Mouse (Mus musculus) embryonic facial prominence, embryonic 11.5 days (tissue): ENCODE results near the gene Sh3bgrl3. TPM values are rescaled to one million over a fixed set of nuclear protein-coding genes. Genes with fewer than 3 reads are reported as not detected.

Source experiments
- ATAC-seq: fragments of 200-750 bp; cut with Nextera tagmentation; replicated peaks from 2 replicates; pipeline ENCODE4 v1.8.0; 2017; ENCODE audit warnings: low read depth; ENCODE audit not compliant: insufficient number of reproducible peaks, low FRiP score, low TSS enrichment
- DNase-seq: peaks from one replicate; pipeline ENCODE4 v3.0.0-alpha.2; 2015; ENCODE audit warnings: low spot score
- H3K27ac ChIP-seq: fragments of 300-500 bp; sonication (generic); replicated peaks from 2 replicates; pipeline ENCODE4 v1.5.1; 2014; ENCODE audit warnings: mild to moderate bottlenecking, low read depth, low read length, control low read depth
- H3K27me3 ChIP-seq: fragments of 300-500 bp; sonication (generic); 2 replicates; pipeline ENCODE4 v1.6.1; 2014; ENCODE audit warnings: mild to moderate bottlenecking, low read length, moderate library complexity, mixed read lengths; ENCODE audit not compliant: control insufficient read depth, insufficient read depth
- H3K36me3 ChIP-seq: fragments of 300-500 bp; sonication (generic); replicated peaks from 2 replicates; pipeline ENCODE4 v1.6.1; 2014; ENCODE audit warnings: low read depth, mild to moderate bottlenecking, low read length, moderate library complexity, mixed read lengths; ENCODE audit not compliant: control insufficient read depth, insufficient read depth
- H3K4me1 ChIP-seq: fragments of 300-500 bp; sonication (generic); 2 replicates; pipeline ENCODE4 v1.6.1; 2014; ENCODE audit warnings: low read length, mixed read lengths; ENCODE audit not compliant: control insufficient read depth, insufficient read depth
- H3K4me2 ChIP-seq: fragments of 300-500 bp; sonication (generic); 2 replicates; pipeline ENCODE4 v1.6.1; 2014; ENCODE audit warnings: low read depth, mild to moderate bottlenecking, control low read depth, low read length, moderate library complexity
- H3K4me3 ChIP-seq: fragments of 300-500 bp; sonication (generic); 2 replicates; pipeline ENCODE4 v1.5.1; 2014; ENCODE audit warnings: low read depth, low read length, control low read depth
- H3K9ac ChIP-seq: fragments of 300-500 bp; sonication (generic); replicated peaks from 2 replicates; pipeline ENCODE4 v1.6.1; 2014; ENCODE audit warnings: mild to moderate bottlenecking, control low read depth, low read length
- H3K9me3 ChIP-seq: fragments of 300-500 bp; sonication (generic); replicated peaks from 2 replicates; pipeline ENCODE4 v1.6.1; 2016; ENCODE audit warnings: mild to moderate bottlenecking, low read length, inconsistent platforms, mixed read lengths; ENCODE audit not compliant: control insufficient read depth
- WGBS: fragments of 180-500 bp; shearing (Covaris S2); extraction: QIAGEN DNeasy Blood & Tissue Kit; methylation state at CpG from one replicate; pipeline ENCODE4 v1.1.7; 2014; 5-methylcytosine and 5-hydroxymethylcytosine counted together
- polyA plus RNA-seq: library from polyadenylated mRNA; unstranded; fragments of >200 nt; fragmentation: Nextera tagmentation; extraction: Ambion mirVana; gene quantifications from 2 replicates; pipeline ENCODE4 v1.2.1, GENCODE M21; 2014

Gene Sh3bgrl3
- polyA plus RNA-seq, 1 experiment from 2014 or later = 316 TPM

- DNase-seq = peak; percentile 85
- no peaks in the 10 kb centered on the region for H3K4me1 ChIP-seq
- peak overlapping the region; percentile 41 for H3K4me3 ChIP-seq
- H3K27ac ChIP-seq = no peak overlapping the region
- H3K27me3 ChIP-seq = peaks cover 2% of the 10 kb centered on the region; the same call in 1 of the 2 replicates
- no peaks in the 10 kb centered on the region for H3K9me3 ChIP-seq
- peak; percentile 78 for ATAC-seq
- peak overlapping the region; percentile 65 for H3K4me2 ChIP-seq
- no peaks in the 10 kb centered on the region for H3K36me3 ChIP-seq
- under 1% methylated on average over 41 of the region's 41 CpGs for WGBS
- peak overlapping the region; percentile 3; the same call in 1 of the 2 replicates for H3K9ac ChIP-seq
Observed at GRCm38 (mm10) chr4:134081730-134082386, 46.7 kb downstream of the Sh3bgrl3 start.

GRCm38 (mm10) chr4:134080674-134081073 is 47.9 kb downstream of the Sh3bgrl3 start:
- DNase-seq (no peak), ATAC-seq (no peak)
- Histone ChIP-seq H3K9me3 (no peaks in the 10 kb centered on the region), H3K4me3 (no peak overlapping the region), H3K4me1 (no peaks in the 10 kb centered on the region), H3K4me2 (no peak overlapping the region), H3K27me3 (peaks cover 2% of the 10 kb centered on the region; the same call in 1 of the 2 replicates), H3K9ac (no peak overlapping the region), H3K36me3 (no peaks in the 10 kb centered on the region), H3K27ac (no peak overlapping the region)
- 86% methylated on average over 4 of the region's 4 CpGs for WGBS

- H3K27me3 ChIP-seq = peaks cover 2% of the 10 kb centered on the region; the same call in 1 of the 2 replicates
- 16% methylated on average over 3 of the region's 3 CpGs for WGBS
- H3K27ac ChIP-seq = no peak overlapping the region
- no peak overlapping the region for H3K4me3 ChIP-seq
- no peaks in the 10 kb centered on the region for H3K36me3 ChIP-seq
- H3K4me2 ChIP-seq = no peak overlapping the region
- H3K9me3 ChIP-seq = no peaks in the 10 kb centered on the region
- no peaks in the 10 kb centered on the region for H3K4me1 ChIP-seq
- ATAC-seq (0 out of 2 replicates have a peak, but pooled peaks have one; percentile 21), DNase-seq (peak; percentile 83)
- H3K9ac ChIP-seq = no peak overlapping the region
Observed at GRCm38 (mm10) chr4:134078694-134079093, 49.9 kb downstream of the Sh3bgrl3 start.

Other genes with a start within 250 kb of the Sh3bgrl3 start
- 34.9 and 39.1 TPM in 2 replicates for gene Rps6ka1, start 241.0 kb downstream of the Sh3bgrl3 start, polyA plus RNA-seq
- gene Hmgn2, start 160.1 kb downstream of the Sh3bgrl3 start, polyA plus RNA-seq = 3,707 and 3,970 TPM in 2 replicates
- 38.1 and 46.1 TPM in 2 replicates for gene Dhdds, start 127.9 kb downstream of the Sh3bgrl3 start, polyA plus RNA-seq
- gene Lin28a, start 109.9 kb downstream of the Sh3bgrl3 start, polyA plus RNA-seq = 0.49 and 2.2 TPM in 2 replicates
- gene Zfp683, start 75.0 kb downstream of the Sh3bgrl3 start, polyA plus RNA-seq = not detected in 2 replicates
- 1.8 and 3.6 TPM in 2 replicates for gene Crybg2, start 68.0 kb downstream of the Sh3bgrl3 start, polyA plus RNA-seq
- gene Cd52, start 33.7 kb downstream of the Sh3bgrl3 start, polyA plus RNA-seq = 5.2 and 5.4 TPM in 2 replicates
- 5.7 and 6.0 TPM in 2 replicates for gene Ubxn11, start 26.2 kb downstream of the Sh3bgrl3 start, polyA plus RNA-seq
- gene Cep85, start 58.3 kb upstream of the Sh3bgrl3 start, polyA plus RNA-seq = 27.5 and 29.4 TPM in 2 replicates
- 0.14 TPM in 2 replicates for gene Gm7534, start 74.2 kb upstream of the Sh3bgrl3 start, polyA plus RNA-seq
- gene Catsper4, start 98.6 kb upstream of the Sh3bgrl3 start, polyA plus RNA-seq = 0.14 TPM in 1 of 2 replicates, not detected in the other
- gene Cnksr1, start 109.6 kb upstream of the Sh3bgrl3 start, polyA plus RNA-seq = 0.93 and 1.1 TPM in 2 replicates
- gene E130218I03Rik, start 114.9 kb upstream of the Sh3bgrl3 start, polyA plus RNA-seq = 0.39 and 0.65 TPM in 2 replicates
- gene Zfp593, start 116.8 kb upstream of the Sh3bgrl3 start, polyA plus RNA-seq = 16.5 and 18.3 TPM in 2 replicates
- gene Gm30191, start 118.1 kb upstream of the Sh3bgrl3 start, polyA plus RNA-seq = not detected in 2 replicates
- gene Grrp1, start 125.3 kb upstream of the Sh3bgrl3 start, polyA plus RNA-seq = 5.7 and 7.7 TPM in 2 replicates
- 22.8 and 24.4 TPM in 2 replicates for gene Pdik1l, start 159.1 kb upstream of the Sh3bgrl3 start, polyA plus RNA-seq
- gene Trim63, start 186.3 kb upstream of the Sh3bgrl3 start, polyA plus RNA-seq = 0.39 TPM in 1 of 2 replicates, not detected in the other
- gene Slc30a2, start 214.4 kb upstream of the Sh3bgrl3 start, polyA plus RNA-seq = 0.07 TPM in 1 of 2 replicates, not detected in the other